ENCODE assay signal across 9 mouse cellular contexts in the genomic region with DNA sequence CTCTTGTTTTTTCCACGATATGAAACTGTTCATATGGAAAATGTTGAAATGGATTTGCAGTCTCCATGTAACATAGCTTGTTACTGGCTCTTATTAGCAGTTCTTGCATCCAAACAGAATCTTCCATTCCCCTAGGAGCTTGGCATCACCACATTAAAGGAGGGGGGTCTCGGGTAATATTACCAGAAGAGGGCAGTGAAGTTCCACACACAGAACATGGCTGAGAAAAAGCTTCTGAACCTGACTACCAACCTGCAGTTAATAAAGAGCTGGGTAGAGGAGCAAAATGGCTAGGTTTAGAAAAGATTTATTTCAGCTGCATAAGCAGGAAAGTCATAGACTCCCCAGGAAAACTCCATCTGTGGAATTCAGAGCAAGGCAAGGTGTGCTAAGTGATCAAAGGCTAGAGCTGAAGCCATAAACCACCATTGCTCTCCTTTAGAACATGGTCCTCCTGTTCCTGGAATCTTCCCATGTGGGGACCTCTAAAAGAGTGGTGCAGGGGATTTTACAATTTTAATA.
A peak's percentile ranks its signal among the peaks of the same experiment; 100 is the strongest.
DNase-seq lines count a peak whose midpoint lies in the region.
"Had no signal": no experiment of that assay in that cellular context is flagged by ENCODE, and none has a peak within 500 bp of the region (broad histone marks: within the 10 kb centered on the region; RNA-seq: fewer than 3 reads in every experiment).

No protein-coding gene starts in this region.

- DNase-seq in kidney, postnatal 10 days = peak; percentile 8
- no peak for DNase-seq in kidney, postnatal 25 days
- DNase-seq in ES-CJ7 (ENCODE audit: low read depth, low spot score) (peak; percentile 4), adipocyte (ENCODE audit: low spot score) (no peak)
- peak; percentile 48 for DNase-seq in embryo, embryonic 11 days
- peak; percentile 34 for DNase-seq in mesoderm, embryonic 11.5 days (ENCODE audit: low read depth, low spot score)
- no peak for DNase-seq in left cerebral cortex, adult 18-20 months (ENCODE audit: low spot score in 2 of 2)
- DNase-seq: cerebellum, postnatal 25 days; gastrocnemius, postnatal 25 days had no signal

Comparison
In these comparisons a context has a peak if more than half of its experiments do, and no peak if none do; other contexts are left out.
1. DNase-seq: peak in kidney, postnatal 10 days (single experiment), ES-CJ7 (single experiment), embryo, embryonic 11 days (single experiment) and mesoderm, embryonic 11.5 days (single experiment); none in kidney, postnatal 25 days (0 of 2), adipocyte (single experiment) and left cerebral cortex, adult 18-20 months (0 of 2).